Mouse (Mus musculus) Patski (cell line): ENCODE results near the gene Arhgef3. TPM values are rescaled to one million over a fixed set of nuclear protein-coding genes. Genes with fewer than 3 reads are reported as not detected.

Experiments used
- ATAC-seq: fragments of 100-300 bp; one replicate; pipeline ENCODE4 v1.8.0; 2021
- CTCF ChIA-PET: fragments of 350-600 bp; sonication (Branson Sonifier 250); formaldehyde crosslinking; loops from one replicate; lab custom pipeline; 2022; ENCODE audit warnings: inconsistent platforms; lab: Charles Lee
- POLR2A ChIA-PET: fragments of 350-600 bp; sonication (Branson Sonifier 250); formaldehyde crosslinking; loops from one replicate; lab custom pipeline; 2022; ENCODE audit warnings: antibody characterized with exemption, inconsistent platforms; lab: Charles Lee
- DNase-seq: peaks from one replicate; pipeline ENCODE4 v3.0.0-alpha.2; 2011; ENCODE audit warnings: low read depth, low spot score
- H3K27me3 ChIP-seq: fragments of 371-371 bp; one replicate; pipeline ENCODE4 v1.5.1; 2021
- CTCF ChIP-seq: fragments of 100-300 bp; IDR thresholded peaks from one replicate; pipeline ENCODE4 v1.5.1; 2021
- in situ Hi-C: fragments of 300-500 bp; cut with MboI; formaldehyde crosslinking; loops from 3 replicates; pipeline ENCODE4 v1.11.1; 2018; ENCODE audit warnings: low pct_unique_long_range_greater_than_20kb, mixed read lengths
- polyA plus RNA-seq: library from polyadenylated mRNA; unstranded; gene quantifications from one replicate; pipeline ENCODE4 v1.2.3, GENCODE M21; 2021

Arhgef3 gene
- polyA plus RNA-seq, 1 experiment from 2014 or later: 3.4 TPM

GRCm38 (mm10) chr14:27173178-27173803, 58.6 kb downstream of the Arhgef3 start:
- TF ChIP-seq CTCF: no peak
- CTCF ChIA-PET: interaction anchor here (0.9 to 1.6 kb wide), 2 partner anchors 13 to 18 kb away, joined by 3 to 4 read pairs; no protein-coding TSS in a partner anchor
- POLR2A ChIA-PET: interaction anchor here (0.9 kb wide), 1 partner anchor 58 kb away, joined by 3 read pairs; no protein-coding TSS in a partner anchor
- in situ Hi-C loops: loop anchor here (5.0 kb wide), 1 partner anchor 51 kb away; no protein-coding TSS in a partner anchor
- peak; percentile 83 for ATAC-seq
- no peaks in the 10 kb centered on the region for H3K27me3 ChIP-seq
- DNase-seq: no peak

- in situ Hi-C loops: loop anchor here (5.0 kb wide), 1 partner anchor 52 kb away; no protein-coding TSS in a partner anchor
- ChIA-PET CTCF (interaction anchor here (0.7 to 1.1 kb wide), 3 partner anchors 12 to 120 kb away, joined by 3 to 4 read pairs (median 3); no protein-coding TSS in a partner anchor), POLR2A (no interaction called here)
- DNase-seq: no peak
- ATAC-seq: no peak
- no peak for TF ChIP-seq CTCF
- no peaks in the 10 kb centered on the region for H3K27me3 ChIP-seq
Measured at GRCm38 (mm10) chr14:27174188-27174786, 59.6 kb downstream of the Arhgef3 start.

GRCm38 (mm10) chr14:27174831-27175301, 60.2 kb downstream of the Arhgef3 start:
- DNase-seq (no peak), ATAC-seq (peak; percentile 47)
- in situ Hi-C loops: loop anchor here (5.0 to 25.0 kb wide), 2 partner anchors 53 to 387 kb away; no protein-coding TSS in a partner anchor
- TF ChIP-seq CTCF: no peak
- ChIA-PET CTCF (interaction anchor here (0.7 to 1.6 kb wide), 5 partner anchors 11 to 145 kb away, joined by 3 to 4 read pairs (median 3); no protein-coding TSS in a partner anchor), POLR2A (no interaction called here)
- H3K27me3 ChIP-seq: no peaks in the 10 kb centered on the region

GRCm38 (mm10) chr14:27175343-27175742, 60.6 kb downstream of the Arhgef3 start:
- H3K27me3 ChIP-seq: no peaks in the 10 kb centered on the region
- ChIA-PET POLR2A (no interaction called here), CTCF (interaction anchor here (0.9 to 1.6 kb wide), 4 partner anchors 11 to 145 kb away, joined by 3 to 4 read pairs (median 4); no protein-coding TSS in a partner anchor)
- no peak for TF ChIP-seq CTCF
- DNase-seq: no peak
- in situ Hi-C loops: loop anchor here (25.0 kb wide), 1 partner anchor 387 kb away; no protein-coding TSS in a partner anchor
- no peak for ATAC-seq

GRCm38 (mm10) chr14:27177800-27178559, 63.3 kb downstream of the Arhgef3 start:
- in situ Hi-C loops: loop anchor here (25.0 kb wide), 1 partner anchor 384 kb away; no protein-coding TSS in a partner anchor
- ChIA-PET CTCF (no interaction called here), POLR2A (no interaction called here)
- H3K27me3 ChIP-seq: no peaks in the 10 kb centered on the region
- DNase-seq: no peak
- no peak for ATAC-seq
- TF ChIP-seq CTCF: no peak

GRCm38 (mm10) chr14:27178560-27178920, 63.8 kb downstream of the Arhgef3 start:
- POLR2A ChIA-PET: no interaction called here
- in situ Hi-C loops: loop anchor here (25.0 kb wide), 1 partner anchor 384 kb away; no protein-coding TSS in a partner anchor
- no peak for DNase-seq
- TF ChIP-seq CTCF: no peak
- no peak for ATAC-seq
- CTCF ChIA-PET: no interaction called here
- no peaks in the 10 kb centered on the region for H3K27me3 ChIP-seq

- no peak for TF ChIP-seq CTCF
- no peaks in the 10 kb centered on the region for H3K27me3 ChIP-seq
- DNase-seq: no peak
- CTCF ChIA-PET: no interaction called here
- POLR2A ChIA-PET: no interaction called here
- ATAC-seq: no peak
- in situ Hi-C loops: loop anchor here (5.0 to 25.0 kb wide), 3 partner anchors 147 to 565 kb away; no protein-coding TSS in a partner anchor
Measured at GRCm38 (mm10) chr14:27179771-27180170, 65.1 kb downstream of the Arhgef3 start.

- no peak for TF ChIP-seq CTCF
- ChIA-PET POLR2A (no interaction called here), CTCF (interaction anchor here (0.7 to 2.5 kb wide), 5 partner anchors 72 to 152 kb away, joined by 3 to 10 read pairs (median 4); no protein-coding TSS in a partner anchor)
- in situ Hi-C loops: loop anchor here (5.0 to 25.0 kb wide), 3 partner anchors 150 to 563 kb away; no protein-coding TSS in a partner anchor
- no peaks in the 10 kb centered on the region for H3K27me3 ChIP-seq
- DNase-seq: no peak
- ATAC-seq: no peak
Measured at GRCm38 (mm10) chr14:27182059-27182458, 67.4 kb downstream of the Arhgef3 start.

- in situ Hi-C loops: loop anchor here (5.0 to 25.0 kb wide), 3 partner anchors 151 to 562 kb away; no protein-coding TSS in a partner anchor
- ATAC-seq: no peak
- CTCF ChIA-PET: interaction anchor here (0.7 to 2.5 kb wide), 6 partner anchors 37 to 153 kb away, joined by 3 to 10 read pairs (median 4); no protein-coding TSS in a partner anchor
Measured at GRCm38 (mm10) chr14:27182646-27183438, 68.1 kb downstream of the Arhgef3 start.

More at GRCm38 (mm10) chr14:27182646-27183438, 68.1 kb downstream of the Arhgef3 start:
- POLR2A ChIA-PET: no interaction called here
- no peak for TF ChIP-seq CTCF
- no peak for DNase-seq
- no peaks in the 10 kb centered on the region for H3K27me3 ChIP-seq
